Mouse (Mus musculus) liver, adult (tissue): ENCODE results near the gene Smyd3.

ENCODE experiments used
- GATA4 ChIP-seq: IDR thresholded peaks from 2 replicates; pipeline ENCODE4 v1.6.1; 2014; ENCODE audit warnings: mild to moderate bottlenecking, low read length; ENCODE audit not compliant: insufficient replicate concordance

The Smyd3 gene

DNA sequence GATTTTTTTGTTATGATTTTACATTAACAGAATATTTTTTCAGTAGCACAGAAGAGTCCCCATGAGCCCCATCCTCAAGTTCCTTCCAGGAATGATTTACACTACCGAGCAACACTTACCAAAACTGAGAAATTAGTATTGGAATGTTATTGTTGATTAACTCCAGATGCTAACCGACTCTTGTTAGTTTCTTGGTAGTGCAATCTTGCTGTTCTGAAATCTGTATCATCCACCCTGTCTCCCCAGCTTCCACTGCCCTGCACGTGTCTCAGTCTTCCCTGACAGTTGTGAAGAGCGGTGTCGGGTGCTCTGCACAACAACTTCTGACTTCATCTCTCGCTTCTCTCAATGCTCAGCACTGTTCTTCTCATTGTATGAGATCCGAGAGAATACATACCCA is 494.4 kb downstream of the Smyd3 start:
- no peak for TF ChIP-seq GATA4

DNA sequence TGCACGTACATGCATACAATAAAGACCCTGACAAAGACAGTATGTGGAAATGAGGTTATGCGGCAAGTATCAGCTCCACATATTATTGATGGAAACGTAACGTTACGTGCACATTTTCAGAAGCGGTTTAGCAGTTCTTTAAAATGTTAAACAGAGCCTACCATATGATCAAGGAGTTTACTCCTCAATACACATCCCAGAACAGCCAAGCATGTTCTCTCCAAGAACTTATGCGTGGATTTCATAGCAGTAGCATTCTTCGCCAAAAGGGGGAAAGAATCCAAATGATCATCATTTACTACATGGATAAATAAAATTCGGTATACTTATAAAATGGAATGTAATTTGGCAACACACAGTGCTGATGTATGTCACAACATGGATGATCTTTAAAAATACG is 500.4 kb downstream of the Smyd3 start:
- TF ChIP-seq GATA4, result no peak

DNA sequence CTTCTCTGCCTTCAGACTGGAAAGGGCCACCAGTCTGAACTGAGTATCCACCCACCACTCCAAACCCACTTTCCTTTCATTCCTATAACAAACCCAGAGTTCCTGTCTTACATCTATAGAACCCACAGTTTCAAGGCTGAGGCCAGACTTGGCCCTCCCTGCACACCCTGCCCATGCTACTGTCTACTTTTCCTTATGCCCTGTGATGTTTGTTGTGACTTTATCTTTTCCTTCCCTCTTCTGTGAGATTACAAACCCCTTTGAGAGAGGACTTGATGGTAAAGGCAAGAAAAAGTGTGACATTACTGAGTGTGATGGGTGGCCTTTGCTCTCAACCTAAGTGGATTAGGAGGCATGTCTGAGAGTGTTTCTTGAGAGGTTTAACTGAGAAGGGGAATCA is 504.8 kb downstream of the Smyd3 start:
- TF ChIP-seq GATA4, result no peak

DNA sequence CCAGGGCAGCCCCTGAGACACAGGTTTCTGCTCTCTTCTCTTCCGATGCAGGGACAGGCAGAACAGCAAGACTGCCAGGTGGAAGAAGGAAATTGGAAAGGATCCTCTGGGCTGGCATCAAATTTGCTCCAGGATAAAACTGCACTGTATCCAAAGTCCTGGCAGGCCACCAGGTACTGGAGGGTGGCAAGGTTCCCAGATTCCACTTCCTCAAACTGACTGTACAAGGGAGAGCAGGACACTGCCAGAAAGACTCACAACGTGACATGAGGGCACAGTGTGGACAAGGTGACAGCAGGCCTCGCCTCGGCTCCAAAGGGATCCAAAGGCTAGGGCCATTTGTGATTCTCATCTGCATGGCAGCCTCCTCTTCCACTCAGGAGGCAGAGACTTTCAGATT is 505.6 kb downstream of the Smyd3 start:
- TF ChIP-seq GATA4, result no peak

DNA sequence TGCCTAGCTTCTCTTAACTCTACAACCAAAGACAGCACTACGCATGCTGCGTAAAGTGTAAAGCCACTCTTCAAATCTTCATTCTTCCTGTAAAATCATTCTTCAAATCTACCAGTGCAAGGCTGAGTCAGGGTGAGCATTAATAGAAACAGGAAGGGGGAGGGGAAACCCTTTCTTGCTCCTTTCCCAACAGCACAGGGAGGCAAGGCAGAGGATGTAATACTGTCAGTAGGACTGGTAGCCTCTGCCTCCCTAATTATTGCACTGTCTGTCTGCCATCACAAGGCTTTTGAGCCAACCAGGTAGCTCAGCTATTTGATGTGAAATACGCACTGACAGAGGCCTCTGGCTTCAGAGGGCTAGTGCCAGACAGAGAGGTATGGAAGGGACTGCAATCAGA is 507.1 kb downstream of the Smyd3 start:
- no peak for TF ChIP-seq GATA4

DNA sequence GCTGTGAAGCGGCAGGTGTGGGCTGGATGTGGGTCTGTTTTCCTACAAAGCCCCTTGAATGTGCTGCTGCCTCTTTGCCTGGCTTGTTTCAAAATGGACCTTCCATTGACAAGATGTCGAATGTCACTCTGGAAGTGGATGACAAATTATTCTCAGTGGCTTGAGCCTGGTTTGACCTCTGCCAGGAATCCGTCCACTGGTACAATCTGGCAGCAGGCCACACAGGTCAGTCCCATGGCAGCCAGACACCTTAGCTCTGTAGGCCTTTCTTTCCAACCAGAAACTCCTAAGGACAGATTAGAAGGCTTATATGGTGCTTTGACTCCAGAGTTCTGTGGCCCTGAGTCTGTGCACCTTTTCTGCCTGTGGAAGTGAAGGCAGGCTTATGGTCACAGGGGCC is 507.9 kb downstream of the Smyd3 start:
- no peak for TF ChIP-seq GATA4

DNA sequence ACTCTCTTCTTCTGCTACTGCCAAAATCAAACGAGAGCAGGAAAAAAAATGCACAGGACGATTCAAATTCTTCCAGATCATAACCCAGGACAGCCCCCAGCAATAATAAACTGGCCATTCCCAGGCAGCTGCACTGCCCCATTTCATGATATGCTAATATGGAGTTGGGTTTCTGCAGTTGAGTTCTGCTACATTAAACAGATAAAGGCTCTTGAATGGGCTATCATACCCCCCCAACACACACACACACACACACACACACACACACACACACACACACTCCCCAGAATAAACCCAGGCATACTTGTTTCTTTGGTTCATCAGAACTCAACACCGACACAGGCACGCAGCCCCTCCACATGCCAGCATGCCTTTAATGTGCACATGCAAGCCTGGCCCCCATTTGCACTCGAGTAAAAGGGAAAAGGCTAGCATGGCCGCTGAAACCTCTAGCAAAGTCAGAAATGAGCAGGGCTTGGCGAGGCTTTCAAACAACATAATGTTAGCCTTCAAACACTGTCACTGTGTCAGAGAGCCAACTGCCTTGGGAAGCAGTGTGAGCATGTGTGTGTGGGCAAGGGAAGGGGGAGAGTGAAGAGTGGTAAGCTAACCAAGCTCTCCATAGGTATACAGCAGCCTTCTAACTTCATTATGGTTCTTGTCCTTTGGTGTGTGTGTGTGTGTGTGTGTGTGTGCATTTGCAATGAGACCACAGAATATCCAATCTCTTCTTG is 513.5 kb downstream of the Smyd3 start:
- TF ChIP-seq GATA4, result no peak

DNA sequence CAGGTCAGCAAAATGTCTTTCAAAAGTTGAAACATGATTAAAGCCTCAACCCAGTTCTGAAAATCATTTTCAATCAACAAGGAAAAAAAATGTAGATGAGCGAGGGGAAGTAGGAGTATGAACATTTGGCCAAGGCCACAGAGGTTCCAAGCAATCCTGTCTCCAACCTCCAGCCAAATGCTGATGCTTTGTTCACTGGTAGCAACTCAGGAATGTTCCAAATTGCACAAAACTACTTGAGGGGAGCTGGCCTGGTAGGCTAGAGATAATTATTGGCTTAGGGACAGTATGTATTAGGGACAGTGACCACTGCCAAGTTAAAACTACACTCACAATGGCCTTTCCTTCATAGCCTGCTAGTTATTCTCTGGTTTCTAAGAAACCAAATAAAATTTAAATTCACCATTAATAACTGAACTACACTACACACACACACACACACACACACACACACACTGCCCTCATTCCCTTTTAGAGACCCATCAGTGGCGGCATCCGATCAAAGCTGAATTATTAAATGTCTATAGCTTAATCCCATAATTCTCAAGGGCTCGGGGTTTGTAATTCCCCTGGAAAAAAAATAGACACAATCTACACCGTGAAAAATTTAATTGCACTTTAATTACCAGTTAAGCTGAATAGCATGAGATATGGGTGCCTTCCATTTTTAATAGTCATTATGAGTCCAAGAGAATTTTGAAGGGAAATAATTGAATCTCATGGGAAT is 514.3 kb downstream of the Smyd3 start:
- TF ChIP-seq GATA4, result no peak

DNA sequence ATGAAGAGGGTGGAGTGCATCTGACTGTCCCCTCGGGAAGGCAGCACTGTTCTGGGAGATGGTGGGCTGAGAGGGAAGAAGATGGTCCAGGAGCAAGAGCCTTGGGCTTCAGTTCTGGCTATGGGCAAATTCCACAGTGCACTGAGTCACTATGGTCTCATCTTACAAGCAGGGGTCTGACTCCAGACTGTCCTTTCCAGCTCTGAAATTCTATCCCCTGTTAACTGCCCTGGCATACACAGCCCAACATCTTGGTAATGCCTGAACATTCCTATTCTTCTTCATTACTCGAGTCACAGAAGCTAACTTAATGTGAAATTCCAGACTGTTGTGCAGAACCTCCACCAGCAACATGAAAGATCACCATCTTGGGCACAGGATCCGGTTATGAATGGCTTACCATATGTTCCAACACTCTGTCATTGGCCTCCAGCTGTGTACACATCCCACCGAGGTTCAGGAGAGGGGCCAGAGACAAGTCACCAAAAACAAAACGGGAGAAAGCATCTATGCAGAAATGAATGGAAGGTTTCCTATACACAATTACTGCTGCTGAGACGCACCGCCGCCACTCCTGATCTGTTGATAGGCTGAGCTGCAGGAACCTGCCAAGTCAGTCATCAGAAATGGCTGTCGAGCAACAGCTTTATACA is 517.8 kb downstream of the Smyd3 start:
- TF ChIP-seq GATA4, result no peak

DNA sequence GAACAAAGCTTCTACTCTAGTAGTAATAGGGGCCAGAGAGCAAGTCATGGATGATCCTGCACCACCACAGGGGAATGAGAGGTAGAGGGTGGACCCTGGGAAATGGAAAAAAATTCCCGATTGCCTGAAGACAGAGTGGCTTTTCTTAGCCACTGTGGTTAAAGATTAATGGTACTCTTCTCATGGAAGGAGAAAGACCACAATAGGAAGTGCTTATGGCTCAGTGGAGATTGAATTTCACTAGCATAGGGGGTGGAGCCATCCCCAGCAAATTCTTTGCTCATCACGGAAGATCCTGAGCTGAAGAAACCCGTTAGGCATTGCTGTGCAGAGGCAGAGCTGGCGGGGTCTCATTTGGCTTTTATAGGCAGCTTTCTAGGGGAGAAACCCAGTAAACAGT is 520.0 kb downstream of the Smyd3 start:
- TF ChIP-seq GATA4, result no peak

DNA sequence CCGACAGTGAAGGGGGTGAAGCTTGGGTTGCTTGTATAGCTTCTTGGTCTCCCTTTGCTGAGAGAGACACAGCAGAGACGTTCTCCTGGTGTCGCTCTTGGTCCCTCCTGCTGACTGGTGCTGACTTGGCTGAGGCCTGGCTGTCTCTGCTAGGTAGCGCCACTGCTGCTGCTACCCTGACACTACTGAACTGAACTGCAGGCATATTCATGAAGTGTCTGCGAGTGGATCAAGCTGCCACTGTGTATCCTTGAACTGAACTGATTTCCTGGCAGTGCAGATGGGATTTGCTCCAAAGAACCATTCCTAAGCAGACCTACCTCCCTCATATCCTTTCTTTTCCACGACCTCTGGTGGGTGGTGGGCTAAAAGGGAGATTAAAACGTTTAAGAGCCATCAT is 523.6 kb downstream of the Smyd3 start:
- TF ChIP-seq GATA4, result no peak

DNA sequence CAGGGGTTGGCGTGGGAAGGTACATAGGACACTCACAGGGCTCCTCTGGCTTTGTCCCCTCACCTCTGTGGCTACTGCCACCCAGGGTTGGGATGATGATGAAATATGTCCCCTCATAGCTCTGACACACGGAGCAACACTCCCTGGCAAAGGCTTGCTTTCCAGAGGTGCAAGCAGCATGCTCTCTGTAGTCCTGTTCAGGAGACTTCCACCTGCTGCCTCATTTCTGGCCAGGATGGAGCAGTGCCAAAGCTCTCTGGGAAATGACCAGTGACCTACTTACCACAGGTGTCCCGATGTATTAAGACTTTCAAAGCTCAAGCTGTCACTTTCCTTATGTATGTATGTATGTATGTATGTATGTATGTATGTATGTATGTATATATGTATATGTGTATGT is 525.3 kb downstream of the Smyd3 start:
- no peak for TF ChIP-seq GATA4

DNA sequence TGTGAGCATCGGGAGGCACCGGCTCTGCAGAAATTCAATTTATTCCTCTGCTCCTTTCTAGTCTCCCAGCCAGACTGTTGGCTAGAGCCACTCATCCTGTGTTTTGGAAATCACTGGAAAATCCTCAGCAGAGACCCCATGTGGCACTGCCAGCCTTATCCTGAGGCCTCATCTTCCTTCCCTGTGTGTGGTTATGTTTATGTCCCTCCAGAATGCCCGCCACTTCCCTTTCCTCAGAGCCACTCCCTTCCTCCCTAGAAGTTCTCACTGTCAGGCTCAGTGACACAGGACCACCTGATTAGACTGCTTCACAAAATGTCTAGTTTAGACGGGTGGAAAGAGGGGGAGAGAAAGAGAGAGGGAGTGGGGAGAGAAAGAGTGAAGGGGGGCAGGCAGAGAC is 526.4 kb downstream of the Smyd3 start:
- no peak for TF ChIP-seq GATA4

DNA sequence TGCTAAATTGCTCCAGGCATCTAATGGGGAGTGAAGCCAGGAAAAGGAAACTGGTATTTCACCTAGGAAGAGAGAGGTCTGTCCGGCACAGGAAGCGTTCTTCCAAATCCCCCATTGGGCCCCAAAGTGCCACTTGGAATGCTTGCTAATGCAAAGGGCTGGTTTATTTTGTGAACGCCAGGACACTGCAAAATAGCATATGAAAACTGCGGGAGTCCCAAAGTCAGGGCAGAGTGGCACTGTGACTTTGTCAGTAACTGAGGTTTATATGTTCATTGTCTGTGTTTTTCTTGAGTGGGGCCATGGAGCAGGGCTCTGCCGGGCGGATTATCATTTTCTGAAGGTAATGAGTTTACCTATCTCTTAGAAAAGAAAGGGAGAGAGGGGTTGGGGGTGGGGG is 526.8 kb downstream of the Smyd3 start:
- TF ChIP-seq GATA4, result no peak

DNA sequence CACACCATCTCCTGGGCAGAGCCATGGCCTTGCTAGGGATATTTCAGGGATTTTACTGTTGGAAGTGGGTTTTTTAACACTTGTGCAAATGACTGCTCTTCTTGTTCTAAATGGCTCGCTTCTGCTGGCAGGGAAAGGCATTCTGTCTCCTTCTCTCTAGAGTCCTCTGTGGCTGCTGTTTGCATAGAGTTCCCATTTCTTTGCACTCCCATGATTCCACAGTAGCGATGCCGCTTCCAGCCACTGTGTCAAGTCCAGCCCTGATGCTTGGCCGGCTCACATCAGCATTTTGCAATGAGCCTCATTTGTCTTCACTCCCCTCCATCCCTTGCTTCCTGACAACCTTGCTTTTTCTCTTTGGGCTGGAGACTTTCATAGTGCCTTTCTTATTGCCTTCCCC is 528.4 kb downstream of the Smyd3 start:
- TF ChIP-seq GATA4, result no peak

DNA sequence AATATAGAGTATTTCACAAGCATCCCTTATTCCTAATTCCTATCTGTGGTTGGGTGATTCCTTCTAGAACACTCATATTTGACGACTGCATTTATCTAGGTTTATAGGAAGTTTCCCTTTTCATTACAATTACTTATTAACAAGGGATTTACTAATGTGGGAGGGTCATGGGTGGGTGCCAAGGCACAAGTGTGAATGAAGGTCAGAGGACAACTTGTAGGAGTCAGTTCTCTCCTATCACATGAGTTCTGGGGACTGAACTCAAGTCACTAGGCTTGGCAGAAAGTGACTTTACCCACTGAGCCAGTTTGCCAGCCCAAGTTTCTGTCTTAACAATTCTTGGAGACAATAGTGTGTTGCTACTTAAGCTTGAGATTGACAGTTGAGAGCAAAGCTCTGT is 529.7 kb downstream of the Smyd3 start:
- no peak for TF ChIP-seq GATA4
